Mouse (Mus musculus) cerebellum, adult 8-10 months (tissue): ENCODE data around the gene Pfn3.

ENCODE experiments used
- DNase-seq: peaks from one replicate; pipeline ENCODE4 v3.0.0; 2022

Pfn3 gene

GRCm38 (mm10) chr13:55429226-55429888 lies 14.3 kb upstream of the Pfn3 start:
- no peak for DNase-seq

GRCm38 (mm10) chr13:55426613-55427012 lies 11.6 kb upstream of the Pfn3 start, which contains the start of gene F12:
F12 (minus strand) TSS chr13:55426793.
- DNase-seq, result no peak

- peak; percentile 56 for DNase-seq
Observed at GRCm38 (mm10) chr13:55420933-55421800, 6.1 kb upstream of the Pfn3 start.

GRCm38 (mm10) chr13:55420018-55420932 lies 5.2 kb upstream of the Pfn3 start:
- no peak for DNase-seq

GRCm38 (mm10) chr13:55419142-55419541 lies 4.1 kb upstream of the Pfn3 start:
- DNase-seq, result no peak

GRCm38 (mm10) chr13:55418004-55418403 lies 3.0 kb upstream of the Pfn3 start:
- DNase-seq, result peak; percentile 86

- DNase-seq, result no peak
Observed at GRCm38 (mm10) chr13:55413333-55413732, 1.7 kb downstream of the Pfn3 start.

GRCm38 (mm10) chr13:55412643-55413307 lies 2.3 kb downstream of the Pfn3 start:
- DNase-seq, result no peak

GRCm38 (mm10) chr13:55411826-55412225 lies 3.2 kb downstream of the Pfn3 start:
- DNase-seq, result no peak

- no peak for DNase-seq
Observed at GRCm38 (mm10) chr13:55408546-55409120, 6.4 kb downstream of the Pfn3 start.

- DNase-seq, result no peak
Observed at GRCm38 (mm10) chr13:55407341-55407740, 7.7 kb downstream of the Pfn3 start.

GRCm38 (mm10) chr13:55405783-55406390 lies 9.1 kb downstream of the Pfn3 start:
- DNase-seq, result no peak

GRCm38 (mm10) chr13:55404853-55405782 lies 9.9 kb downstream of the Pfn3 start:
- DNase-seq, result peak; percentile 69

GRCm38 (mm10) chr13:55403935-55404852 lies 10.8 kb downstream of the Pfn3 start:
- DNase-seq, result no peak

GRCm38 (mm10) chr13:55403266-55403665 lies 11.8 kb downstream of the Pfn3 start:
- no peak for DNase-seq

- no peak for DNase-seq
Observed at GRCm38 (mm10) chr13:55400039-55400346, 15.0 kb downstream of the Pfn3 start.

GRCm38 (mm10) chr13:55399300-55400038 lies 15.6 kb downstream of the Pfn3 start:
- no peak for DNase-seq

GRCm38 (mm10) chr13:55398088-55398487 lies 16.9 kb downstream of the Pfn3 start, which contains the start of gene Slc34a1:
Slc34a1 (plus strand) TSS chr13:55398187.
- DNase-seq, result no peak

GRCm38 (mm10) chr13:55392933-55393332 lies 22.1 kb downstream of the Pfn3 start:
- DNase-seq, result no peak
